9 mouse cellular contexts compared by ENCODE assay signal in the genomic region with DNA sequence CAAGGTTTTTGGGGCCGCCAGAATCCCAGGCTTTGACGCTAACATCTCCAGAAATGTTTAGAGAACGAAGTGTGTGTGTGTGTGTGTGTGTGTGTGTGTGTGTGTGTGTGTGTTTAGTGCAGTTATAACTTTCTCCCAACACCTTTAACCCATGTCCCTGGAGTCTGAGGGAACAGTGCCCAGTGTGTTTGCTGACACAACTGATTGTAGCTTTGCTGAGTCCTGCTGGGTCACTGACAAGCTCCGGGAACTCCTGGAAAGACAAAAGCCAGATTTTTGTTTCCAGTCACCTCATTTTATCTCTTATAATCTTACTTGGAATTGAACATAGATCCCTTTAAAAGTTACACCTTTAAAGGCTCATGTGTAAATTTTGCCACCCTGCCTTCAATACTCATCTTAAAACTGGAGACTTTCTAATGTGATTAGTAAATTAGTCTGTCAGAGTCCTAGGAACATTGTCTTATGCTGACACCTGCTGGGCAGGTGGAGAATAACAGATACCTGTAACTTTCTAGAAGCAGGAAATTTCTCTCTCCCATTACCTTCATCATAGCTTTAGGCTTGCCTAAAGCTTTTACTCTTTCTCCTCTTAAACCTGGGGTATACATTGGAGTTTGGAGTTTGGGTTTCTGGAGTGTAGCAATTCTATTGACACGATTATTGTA. TPM values are rescaled to one million over a fixed set of nuclear protein-coding genes. Genes with fewer than 3 reads are reported as not detected.
DNase-seq lines count a peak whose midpoint lies in the region; ATAC-seq and TF ChIP-seq lines count a peak whose summit lies in the region.
"Had no signal": no experiment of that assay in that cellular context is flagged by ENCODE, and none has a peak within 500 bp of the region (broad histone marks: within the 10 kb centered on the region; RNA-seq: fewer than 3 reads in every experiment).

No protein-coding gene starts in this region.

- H3K9ac ChIP-seq in kidney, embryonic 14.5 days (ENCODE audit: low read depth, low read length) = no peak overlapping the region
- H3K9ac ChIP-seq in limb, embryonic 14.5 days (ENCODE audit: low read depth, low read length, severe bottlenecking) = no peak overlapping the region
- H3K9ac ChIP-seq: stomach, embryonic 15.5 days had no signal

- H3K4me1 ChIP-seq in kidney, embryonic 14.5 days (ENCODE audit: control insufficient read depth, insufficient read depth, low read length) = no peaks in the 10 kb centered on the region
- H3K4me1 ChIP-seq in limb, embryonic 14.5 days (ENCODE audit: control insufficient read depth, insufficient read depth, low read length) = no peaks in the 10 kb centered on the region
- H3K4me1 ChIP-seq: stomach, embryonic 15.5 days had no signal

- no peak for ATAC-seq in kidney, embryonic 14.5 days (ENCODE audit: low FRiP score, low TSS enrichment)
- ATAC-seq in limb, embryonic 14.5 days (ENCODE audit: low FRiP score, low read depth) = no peak

- H3K36me3 ChIP-seq in kidney, embryonic 14.5 days (ENCODE audit: control insufficient read depth, insufficient read depth, low read length) = no peaks in the 10 kb centered on the region
- no peaks in the 10 kb centered on the region for H3K36me3 ChIP-seq in limb, embryonic 14.5 days (ENCODE audit: control insufficient read depth, insufficient read depth, low read length)
- H3K36me3 ChIP-seq: stomach, embryonic 15.5 days had no signal

- peak; percentile 6 for DNase-seq in kidney, adult 11 months
- DNase-seq in CD8-positive naive resting alpha-beta T cell, adult 2 months (ENCODE audit: low read depth in 2 of 2, low spot score in 2 of 2) = peak; percentile 34 to 53
- peak; percentile 57 for DNase-seq in ZHBTc4 (ENCODE audit: low read depth, low spot score)
- peak; percentile 55 for DNase-seq in embryo, embryonic 10 days (ENCODE audit: low spot score)
- peak; percentile 7 for DNase-seq in limb, embryonic 14.5 days (ENCODE audit: low spot score)
- DNase-seq in right cerebral cortex, postnatal 4 days = peak; percentile 13
- no peak for DNase-seq in urinary bladder, adult 18-20 months (ENCODE audit: low spot score in 2 of 2)

- 77% methylated on average over 5 of the region's 5 CpGs for WGBS in kidney, embryonic 14.5 days
- 72% methylated on average over 5 of the region's 5 CpGs for WGBS in limb, embryonic 14.5 days

- no peak for TF ChIP-seq POLR2A in limb, embryonic 14.5 days (IDR thresholded peaks at IDR 0.05; ENCODE audit: borderline replicate concordance, extremely low read depth, insufficient read depth, insufficient read length)

- no peak overlapping the region for H3K4me3 ChIP-seq in kidney, embryonic 14.5 days (ENCODE audit: low read length)
- no peak overlapping the region for H3K4me3 ChIP-seq in limb, embryonic 14.5 days (replicated peaks; ENCODE audit: low read length)
- H3K4me3 ChIP-seq: stomach, embryonic 15.5 days had no signal

- H3K27me3 ChIP-seq in kidney, embryonic 14.5 days (ENCODE audit: control insufficient read depth, insufficient read depth, low read length) = no peaks in the 10 kb centered on the region
- no peaks in the 10 kb centered on the region for H3K27me3 ChIP-seq in limb, embryonic 14.5 days (ENCODE audit: control insufficient read depth, insufficient read depth, low read length)
- H3K27me3 ChIP-seq: stomach, embryonic 15.5 days had no signal

- H3K27ac ChIP-seq in kidney, embryonic 14.5 days (ENCODE audit: low read depth, low read length) = no peak overlapping the region
- no peak overlapping the region for H3K27ac ChIP-seq in limb, embryonic 14.5 days (replicated peaks; ENCODE audit: low read depth, low read length)
- H3K27ac ChIP-seq: stomach, embryonic 15.5 days had no signal

- no peaks in the 10 kb centered on the region for H3K9me3 ChIP-seq in kidney, embryonic 14.5 days (ENCODE audit: control insufficient read depth, low read length)
- no peaks in the 10 kb centered on the region for H3K9me3 ChIP-seq in limb, embryonic 14.5 days (ENCODE audit: control insufficient read depth, low read length)
- H3K9me3 ChIP-seq: stomach, embryonic 15.5 days had no signal

- no peak overlapping the region for H3K4me2 ChIP-seq in kidney, embryonic 14.5 days (replicated peaks; ENCODE audit: low read depth, low read length)
- H3K4me2 ChIP-seq in limb, embryonic 14.5 days (replicated peaks; ENCODE audit: low read depth, low read length, severe bottlenecking) = no peak overlapping the region
- H3K4me2 ChIP-seq: stomach, embryonic 15.5 days had no signal

RNA-seq across cellular contexts. Expression of gene Pik3cg, which starts 37.2 kb away (rescaled TPM):
- 1.5 and 2.6 TPM in 2 replicates for polyA plus RNA-seq in kidney, embryonic 14.5 days (2014; fragmentation: Nextera tagmentation; extraction: Ambion mirVana)
- polyA plus RNA-seq in limb, embryonic 14.5 days (2012; rRNA removed) = 2.8 and 2.9 TPM in 2 replicates
- polyA plus RNA-seq in limb, embryonic 14.5 days (2014; fragmentation: Nextera tagmentation; extraction: Ambion mirVana) = 3.6 and 4.7 TPM in 2 replicates

Comparison
In these comparisons a context has a peak if more than half of its experiments do, and no peak if none do; other contexts are left out.
1. DNase-seq: peak in kidney, adult 11 months (single experiment), CD8-positive naive resting alpha-beta T cell, adult 2 months (2 of 2), ZHBTc4 (single experiment), embryo, embryonic 10 days (single experiment), limb, embryonic 14.5 days (single experiment) and right cerebral cortex, postnatal 4 days (single experiment); none in urinary bladder, adult 18-20 months (0 of 2).